Mouse (Mus musculus): ENCODE data around the gene Fgfr2.
A peak's percentile ranks its signal among the peaks of the same experiment; 100 is the strongest.

Fgfr2 gene

DNA sequence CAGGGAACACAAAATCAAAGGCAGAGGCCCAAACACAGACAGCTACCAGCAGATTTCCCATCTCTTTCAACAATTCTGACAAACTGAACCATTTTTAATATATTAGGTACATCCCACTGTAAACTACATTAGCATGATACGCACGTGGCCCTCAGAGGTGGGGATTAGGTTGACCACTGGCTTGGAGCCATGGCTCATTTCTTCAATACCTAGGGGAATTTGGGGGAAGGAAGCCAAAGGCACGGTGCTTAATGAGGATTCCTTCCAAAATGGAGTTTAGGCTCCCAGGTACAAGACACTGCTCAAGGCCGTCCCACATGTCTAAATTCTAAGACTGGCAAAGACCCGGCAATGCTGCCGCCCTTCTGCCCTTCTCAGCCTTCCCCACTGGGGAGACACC is 120.9 kb downstream of the Fgfr2 start:
- no peak for DNase-seq

DNA sequence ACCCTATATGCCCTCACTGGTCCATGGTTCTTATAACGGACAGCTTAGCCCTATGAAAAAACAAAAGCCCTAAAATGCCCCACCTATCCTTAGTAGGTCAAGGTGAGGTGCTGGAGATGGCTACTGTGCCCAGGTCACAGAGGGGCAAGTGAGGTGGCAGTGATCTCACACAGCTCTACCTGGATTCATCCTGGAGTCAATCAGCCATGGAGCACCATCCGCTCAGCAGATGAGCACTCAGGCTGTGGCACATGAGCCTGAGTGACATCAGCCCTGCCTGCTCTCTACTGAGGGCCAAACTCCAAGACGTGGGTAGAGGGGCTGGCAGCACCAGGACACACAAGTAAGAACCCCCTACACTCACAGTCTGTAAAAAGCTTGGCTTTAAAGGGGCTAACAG is 121.8 kb downstream of the Fgfr2 start:
- no peak for DNase-seq

DNA sequence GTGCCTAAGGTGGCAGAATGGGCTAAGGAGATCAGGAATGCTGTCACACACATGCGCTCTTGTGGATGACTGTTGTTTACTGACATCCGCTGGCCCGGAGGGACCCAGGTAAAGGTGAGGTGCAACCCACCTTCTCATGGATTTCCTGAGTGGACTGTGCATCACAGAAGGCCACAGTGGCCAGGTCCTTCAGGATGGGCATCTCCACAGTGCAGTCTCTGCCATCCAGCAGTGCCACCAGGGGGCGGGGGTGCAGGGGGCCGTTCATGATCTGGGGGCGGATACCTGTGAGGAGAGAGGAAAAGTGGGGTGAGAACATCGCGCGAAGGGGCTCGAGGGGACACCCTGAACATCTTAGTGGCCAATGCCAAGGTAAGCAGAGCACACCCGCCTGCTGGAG is 124.1 kb downstream of the Fgfr2 start:
- DNase-seq: no peak

DNA sequence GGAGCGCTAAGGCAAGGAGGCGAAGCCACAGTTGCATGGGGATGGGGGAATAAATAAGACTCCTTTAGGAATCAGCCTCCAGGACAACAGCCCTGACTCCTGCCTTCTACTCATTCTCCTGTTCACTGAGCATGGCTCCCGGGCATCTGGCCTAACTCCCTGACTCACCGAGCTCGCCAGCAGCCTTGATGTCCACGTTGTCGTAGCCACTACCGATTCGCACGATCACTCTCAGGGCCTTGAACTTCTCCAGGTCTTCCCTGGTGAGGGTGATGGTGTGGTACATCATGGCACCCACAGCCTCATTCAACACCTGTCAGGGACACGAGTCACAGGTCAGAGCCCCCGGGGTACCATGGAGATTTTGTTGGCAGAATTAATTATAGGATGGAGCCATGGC is 124.5 kb downstream of the Fgfr2 start:
- no peak for DNase-seq

DNA sequence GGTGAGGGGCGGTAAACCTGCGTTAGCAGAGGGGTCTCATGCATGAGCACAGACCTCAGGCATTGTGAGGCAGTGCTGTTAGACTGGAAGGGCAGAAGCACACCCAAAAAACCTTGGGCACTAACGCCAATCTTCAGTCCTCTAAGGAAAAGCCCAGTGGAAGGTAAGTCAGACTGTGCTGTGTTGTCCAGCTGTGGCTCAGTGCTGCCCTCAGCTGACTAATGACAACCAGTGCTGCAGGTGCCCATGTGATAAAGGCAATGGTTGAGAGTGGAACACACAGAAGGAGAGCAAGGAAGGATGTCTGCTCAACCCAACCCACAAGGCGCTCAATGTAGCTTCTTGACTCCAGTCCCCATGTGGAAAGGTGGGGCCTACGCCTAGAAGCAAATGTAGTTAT is 126.8 kb downstream of the Fgfr2 start:
- DNase-seq: peak; percentile 14

DNA sequence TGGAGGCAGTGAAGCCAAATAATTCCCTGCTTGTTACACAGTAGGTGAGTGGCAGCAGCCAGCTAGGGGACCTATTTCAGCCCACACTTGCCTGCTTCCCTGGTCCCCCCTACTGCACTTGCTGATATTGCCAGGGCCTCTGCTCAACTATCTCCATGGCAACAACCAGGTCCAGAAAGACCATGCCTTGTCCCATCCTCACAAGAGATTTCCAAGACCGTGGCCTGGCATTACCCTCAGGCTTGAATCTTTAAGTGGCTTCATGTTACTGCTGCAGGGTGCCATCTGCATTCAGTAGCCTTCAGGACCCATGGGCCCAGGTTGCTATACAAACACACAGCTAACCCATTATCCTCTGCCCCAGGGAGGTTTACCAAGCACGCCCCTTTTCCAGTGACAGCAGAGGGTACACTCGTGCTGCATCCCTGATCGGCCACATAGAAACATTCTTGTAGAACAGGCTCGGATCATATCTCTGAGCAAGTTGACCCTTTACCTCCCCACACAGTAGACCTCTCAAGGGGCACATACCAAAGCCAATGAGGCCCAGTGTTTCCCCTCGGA is 128.4 kb downstream of the Fgfr2 start:
- DNase-seq: no peak

DNA sequence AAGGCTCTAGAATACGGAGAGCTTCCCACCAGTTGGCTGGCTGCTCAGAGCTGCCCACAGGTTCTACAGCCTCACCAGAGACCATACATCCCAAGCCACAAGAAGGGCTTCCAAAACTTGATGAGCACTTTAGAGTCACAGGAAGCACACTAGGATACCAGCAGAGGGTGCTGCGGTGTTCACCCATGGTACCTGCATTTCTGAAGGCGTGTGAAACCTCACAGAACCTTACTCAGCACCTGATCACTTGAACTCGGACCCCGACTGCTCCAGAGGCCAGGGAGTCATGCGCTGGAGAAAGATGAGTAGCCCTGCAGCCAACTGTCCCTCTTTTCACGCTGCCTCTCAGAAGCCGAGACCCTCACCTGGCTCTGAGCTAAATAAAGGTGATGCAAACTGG is 129.0 kb downstream of the Fgfr2 start:
- no peak for DNase-seq

DNA sequence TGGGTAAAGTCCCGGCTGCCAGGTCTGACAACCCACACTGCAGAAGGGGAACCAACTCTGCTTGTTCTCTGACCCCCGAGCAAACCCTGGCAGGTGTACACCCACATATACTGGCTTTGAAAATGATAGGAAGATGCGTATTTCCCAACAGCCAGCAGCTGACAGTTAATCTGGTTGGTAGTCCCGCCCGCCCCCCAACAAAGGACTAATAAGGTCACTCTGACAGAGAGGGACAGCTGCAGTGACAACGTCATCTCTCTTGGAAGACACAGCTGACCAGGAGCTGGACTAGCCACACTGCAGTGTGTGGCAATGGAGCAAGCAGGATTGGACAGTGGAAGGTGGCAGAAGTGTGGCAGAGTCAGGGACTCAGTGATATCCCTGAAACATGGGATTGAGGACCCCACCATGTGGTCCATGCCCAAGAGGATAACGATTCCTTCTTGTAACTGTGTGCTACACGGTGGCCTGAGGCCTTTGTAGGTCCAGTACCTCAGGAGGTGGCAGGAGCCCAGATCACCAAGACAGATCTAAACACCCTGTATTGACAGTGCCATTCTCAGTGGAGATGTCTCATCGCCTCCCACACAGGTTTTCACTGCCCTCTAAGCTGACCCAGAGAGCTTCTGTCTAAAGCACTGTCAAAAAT is 130.1 kb downstream of the Fgfr2 start:
- no peak for DNase-seq

DNA sequence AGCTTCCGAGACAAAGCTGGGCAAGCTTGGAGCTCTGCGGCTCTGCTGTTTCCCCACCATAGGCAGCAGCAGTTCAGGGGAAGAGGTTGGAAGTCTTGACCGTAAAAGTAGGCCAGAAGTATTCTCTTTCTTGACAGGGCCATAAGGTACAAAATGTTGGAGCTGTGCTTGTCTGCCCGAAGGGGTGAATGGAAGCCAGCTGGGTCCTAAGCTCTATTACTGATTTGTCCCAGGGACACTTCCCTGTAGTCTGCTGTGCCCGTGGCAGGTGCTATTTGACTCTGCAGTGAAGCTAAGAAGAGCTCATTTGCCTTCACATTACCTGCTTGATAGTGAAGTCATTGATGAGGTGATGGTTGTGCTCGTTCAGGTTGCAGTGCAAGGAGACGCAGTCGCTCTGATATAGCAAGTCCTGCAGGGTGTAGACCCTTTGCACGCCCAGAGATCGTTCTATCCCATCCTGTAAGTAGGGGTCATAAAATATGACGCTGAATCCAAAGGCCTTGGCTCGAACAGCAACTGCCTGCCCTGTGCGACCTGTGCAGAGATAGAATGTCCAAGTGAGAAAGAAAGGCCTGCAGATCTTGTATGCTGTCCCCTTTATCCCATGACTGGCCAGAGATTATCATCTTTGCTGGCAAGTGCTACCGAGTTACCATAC is 131.8 kb downstream of the Fgfr2 start:
- DNase-seq: no peak

DNA sequence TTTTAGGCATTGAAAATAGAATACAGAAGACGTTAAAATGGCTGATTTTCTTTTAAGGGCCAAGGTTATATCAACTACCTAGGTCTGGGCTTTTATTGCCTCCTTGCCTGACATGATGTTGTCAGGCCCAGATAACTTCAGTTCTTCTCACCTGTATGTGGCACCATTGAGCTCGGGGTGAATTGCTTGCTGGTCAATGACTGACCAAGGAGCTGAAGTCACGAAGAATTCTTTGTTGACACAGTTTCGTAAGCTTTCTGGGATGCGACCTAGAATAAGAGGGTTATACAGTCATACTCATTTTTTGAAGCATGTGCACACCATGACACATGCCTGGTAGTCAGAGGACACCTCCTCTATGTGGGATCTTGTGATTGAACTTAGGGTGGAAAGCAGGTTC is 133.3 kb downstream of the Fgfr2 start:
- DNase-seq: no peak

DNA sequence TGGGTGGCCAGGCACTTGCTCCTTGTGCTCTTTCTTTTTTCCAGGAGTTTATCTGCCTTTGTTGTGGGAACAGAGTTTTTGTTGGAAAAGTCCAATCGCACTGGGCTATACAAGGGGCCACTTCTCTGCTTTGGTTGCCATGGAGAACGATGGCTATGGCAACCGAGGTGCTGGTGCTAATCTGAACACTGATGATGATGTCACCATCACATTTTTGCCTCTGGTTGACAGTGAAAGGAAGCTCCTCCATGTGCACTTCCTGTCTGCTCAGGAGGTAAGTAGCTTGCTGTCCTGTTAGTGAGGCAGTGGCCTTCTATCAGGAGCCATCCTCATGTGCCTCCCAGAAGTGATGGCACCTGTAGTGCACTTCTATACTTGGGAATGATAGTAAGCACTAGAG is 140.5 kb downstream of the Fgfr2 start:
- DNase-seq: no peak

DNA sequence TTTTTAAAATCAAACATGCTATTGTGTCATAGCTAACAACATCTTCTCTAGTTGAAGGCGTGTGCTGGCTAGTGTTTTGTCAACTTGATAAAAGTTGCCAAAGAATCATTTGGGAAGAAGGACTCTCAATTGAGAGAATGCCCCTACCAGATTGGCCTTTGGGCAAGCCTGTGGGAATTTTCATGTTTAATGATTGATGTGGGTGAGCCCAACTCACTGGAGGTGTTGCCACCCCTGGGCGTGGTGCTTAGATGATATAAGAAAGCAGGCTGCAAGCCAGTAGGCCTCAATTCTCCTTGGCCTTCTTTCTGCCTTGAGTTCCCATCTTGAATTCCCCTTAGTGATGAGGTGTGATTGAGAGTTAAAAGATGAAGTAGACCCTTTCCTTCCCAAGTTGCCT is 145.2 kb downstream of the Fgfr2 start:
- DNase-seq: no peak

DNA sequence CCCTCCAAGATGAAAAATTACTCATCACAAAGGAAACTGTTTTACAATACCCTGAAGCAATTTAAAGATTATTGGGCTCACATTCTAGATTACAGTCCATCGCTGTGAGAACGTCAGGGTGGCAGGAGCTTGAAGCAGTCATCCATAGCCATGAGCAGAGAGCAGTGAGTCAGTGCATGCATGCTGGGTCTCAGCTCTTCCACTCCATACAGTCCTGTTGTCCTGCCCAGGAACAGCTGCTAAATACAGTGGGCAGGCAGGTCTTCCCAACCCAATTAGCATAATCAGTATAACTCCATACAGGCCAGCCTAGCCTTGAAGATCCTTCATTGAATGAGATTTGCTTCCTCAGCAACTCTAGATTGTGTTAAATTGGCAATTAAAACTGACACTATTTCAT is 147.1 kb downstream of the Fgfr2 start:
- no peak for DNase-seq

DNA sequence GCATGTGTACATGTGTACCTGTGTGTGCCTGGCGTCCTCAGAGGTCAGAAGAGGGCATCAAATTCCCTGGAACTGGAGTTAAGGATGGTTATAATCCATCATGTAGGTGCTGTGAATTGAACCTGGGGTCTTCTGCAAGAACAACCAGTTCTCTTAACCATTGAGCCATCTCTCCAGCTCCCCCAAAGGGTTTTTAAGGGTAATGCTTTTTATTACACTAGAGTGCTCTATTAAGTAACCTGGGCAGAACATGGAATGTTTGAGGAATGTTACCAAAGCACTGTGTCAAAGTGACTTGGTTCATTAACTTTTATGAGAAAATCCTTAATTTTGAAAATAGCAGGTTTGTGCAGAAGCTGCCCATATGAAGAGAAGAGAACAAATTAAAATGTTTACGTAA is 151.1 kb downstream of the Fgfr2 start:
- DNase-seq: no peak

DNA sequence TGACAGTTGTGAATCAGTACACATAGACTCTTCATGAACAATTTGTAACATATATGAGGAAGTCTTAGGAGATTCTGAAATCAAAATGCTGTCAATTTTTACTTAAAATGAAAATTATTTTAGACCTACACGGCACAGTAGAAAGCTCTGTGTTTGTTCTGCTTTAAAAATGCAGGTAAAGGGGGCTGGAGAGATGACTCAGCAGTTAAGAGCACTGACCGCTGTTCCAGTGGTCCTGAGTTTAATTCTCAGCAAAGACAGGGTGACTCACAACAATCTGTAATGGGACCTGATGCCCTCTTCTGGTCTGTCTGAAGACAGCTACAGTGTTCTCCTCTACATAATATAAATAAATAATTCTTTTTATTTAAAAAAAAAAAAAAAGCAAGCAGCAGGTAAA is 157.4 kb downstream of the Fgfr2 start:
- no peak for DNase-seq

DNA sequence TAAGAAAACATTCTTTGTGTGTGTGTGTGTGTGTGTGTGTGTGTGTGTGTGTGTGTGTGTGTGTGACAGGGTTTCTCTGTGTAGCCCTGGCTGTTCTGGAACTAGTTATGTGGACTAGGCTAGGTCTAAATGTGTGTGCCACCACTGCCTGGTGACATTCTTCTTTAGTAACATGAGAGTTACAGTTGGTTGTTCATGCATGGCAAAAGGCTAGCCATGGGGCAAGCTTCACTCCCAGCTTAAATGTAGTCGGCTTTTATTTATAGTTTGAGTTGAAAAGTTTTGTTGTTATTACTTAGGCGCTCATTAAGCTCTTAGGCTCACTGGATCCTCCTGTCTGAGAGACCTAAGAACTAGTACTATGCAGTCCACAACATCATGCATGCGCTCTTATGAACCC is 158.8 kb downstream of the Fgfr2 start:
- no peak for DNase-seq

DNA sequence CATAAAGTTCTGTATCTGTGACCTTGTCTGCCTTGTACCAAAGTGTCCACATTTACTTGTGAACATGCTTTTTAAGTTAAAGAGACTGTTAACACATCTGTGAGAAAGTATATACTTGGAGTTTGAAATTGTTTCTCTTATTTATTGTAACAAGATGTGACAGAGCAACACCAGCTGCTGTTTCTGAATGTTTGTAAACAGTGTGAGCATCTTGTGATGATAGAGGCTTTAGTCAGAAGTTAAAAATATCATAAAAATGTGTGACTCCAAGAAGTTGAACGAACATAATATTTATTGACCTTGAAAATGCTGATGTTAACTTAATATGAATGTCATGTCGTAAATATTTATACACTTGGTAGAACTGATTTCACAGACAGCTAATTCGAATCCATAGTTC is 172.5 kb downstream of the Fgfr2 start:
- no peak for DNase-seq

DNA sequence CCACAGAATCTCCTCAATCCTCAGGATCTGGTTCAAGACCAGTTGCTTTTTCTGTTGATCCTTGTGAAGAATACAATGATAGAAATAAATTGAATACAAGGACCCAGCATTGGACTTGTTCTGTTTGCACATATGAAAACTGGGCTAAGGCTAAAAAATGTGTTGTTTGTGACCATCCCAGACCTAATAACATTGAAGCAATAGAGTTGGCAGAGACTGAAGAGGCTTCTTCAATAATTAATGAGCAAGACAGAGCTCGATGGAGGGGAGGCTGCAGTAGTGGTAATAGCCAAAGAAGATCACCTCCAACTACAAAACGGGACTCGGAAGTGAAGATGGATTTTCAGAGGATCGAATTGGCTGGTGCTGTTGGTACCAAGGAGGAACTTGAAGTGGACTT is 173.2 kb downstream of the Fgfr2 start:
- no peak for DNase-seq

DNA sequence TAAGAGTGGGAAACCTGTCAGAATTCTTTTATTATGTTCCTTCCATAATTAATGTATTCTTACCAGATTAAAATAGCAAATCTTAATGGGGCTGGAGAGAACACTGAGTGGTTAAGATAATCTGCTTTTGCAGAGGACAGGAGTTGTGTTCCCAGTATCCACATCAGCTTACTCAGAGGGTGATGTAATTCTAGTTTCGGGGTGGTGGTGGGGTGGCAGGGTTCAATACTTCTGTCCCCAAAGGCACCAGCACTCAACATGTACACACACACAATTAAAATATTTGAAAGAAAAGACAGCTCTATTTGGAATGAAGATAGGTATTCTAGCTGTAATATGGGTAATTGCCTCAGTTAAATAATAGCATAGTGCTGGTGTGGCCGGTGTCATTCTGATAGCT is 182.6 kb downstream of the Fgfr2 start:
- DNase-seq: no peak

DNA sequence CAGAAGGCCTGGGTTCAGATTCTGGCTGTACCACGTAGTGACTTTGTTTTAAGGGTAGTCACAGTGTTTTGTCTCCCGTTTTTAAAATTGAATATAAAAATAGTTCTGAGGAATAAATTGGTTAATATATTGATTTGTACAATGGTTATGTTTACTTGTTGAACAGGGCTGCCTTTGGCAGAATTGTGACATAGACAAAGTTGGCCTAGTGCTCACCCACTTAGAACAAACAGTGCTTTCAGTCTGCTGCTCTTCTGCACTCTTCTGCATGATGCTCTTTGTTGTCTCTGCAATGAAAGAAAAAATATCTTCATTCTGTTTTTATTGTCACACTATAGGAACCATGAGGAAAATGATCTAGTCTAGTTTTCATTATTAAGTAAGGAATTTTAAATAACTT is 184.0 kb downstream of the Fgfr2 start:
- DNase-seq: no peak

DNA sequence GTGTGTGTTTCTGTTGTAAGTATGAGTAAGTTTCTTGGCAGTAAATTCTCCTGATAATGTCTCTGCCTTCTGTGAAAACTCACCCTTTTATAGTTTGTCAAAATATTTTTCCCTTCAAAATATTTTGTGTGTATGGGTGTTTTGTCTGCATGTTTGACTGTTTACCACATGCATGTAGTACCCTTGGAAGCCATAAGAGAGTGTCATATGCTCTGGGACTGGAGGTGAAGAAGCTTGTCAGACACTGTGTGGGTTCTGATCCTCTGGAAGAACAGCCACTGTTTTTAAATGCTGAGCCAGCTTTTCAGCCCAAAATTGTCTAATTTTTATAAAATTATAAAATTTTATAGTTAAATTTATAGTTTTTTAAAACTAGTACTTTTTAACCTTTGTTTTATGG is 188.4 kb downstream of the Fgfr2 start:
- DNase-seq: no peak

DNA sequence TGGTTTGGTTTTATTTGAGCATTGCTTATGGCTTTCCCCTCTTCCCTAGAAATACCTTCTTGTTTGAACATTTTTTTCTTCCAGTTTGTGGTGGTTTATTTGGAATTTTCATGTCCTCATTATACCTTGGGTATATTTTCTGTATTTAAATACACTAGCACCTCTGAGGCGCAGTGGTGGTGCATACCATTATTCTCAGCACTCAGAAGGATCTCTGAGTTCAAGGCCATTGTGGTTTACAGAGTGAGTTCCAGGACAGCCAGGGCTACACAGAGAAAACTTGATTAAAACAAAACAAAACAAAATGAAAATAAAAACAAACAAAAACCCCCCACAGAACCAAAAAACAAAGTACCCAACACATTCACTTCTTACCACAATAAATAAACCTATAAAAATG is 189.8 kb downstream of the Fgfr2 start:
- no peak for DNase-seq

DNA sequence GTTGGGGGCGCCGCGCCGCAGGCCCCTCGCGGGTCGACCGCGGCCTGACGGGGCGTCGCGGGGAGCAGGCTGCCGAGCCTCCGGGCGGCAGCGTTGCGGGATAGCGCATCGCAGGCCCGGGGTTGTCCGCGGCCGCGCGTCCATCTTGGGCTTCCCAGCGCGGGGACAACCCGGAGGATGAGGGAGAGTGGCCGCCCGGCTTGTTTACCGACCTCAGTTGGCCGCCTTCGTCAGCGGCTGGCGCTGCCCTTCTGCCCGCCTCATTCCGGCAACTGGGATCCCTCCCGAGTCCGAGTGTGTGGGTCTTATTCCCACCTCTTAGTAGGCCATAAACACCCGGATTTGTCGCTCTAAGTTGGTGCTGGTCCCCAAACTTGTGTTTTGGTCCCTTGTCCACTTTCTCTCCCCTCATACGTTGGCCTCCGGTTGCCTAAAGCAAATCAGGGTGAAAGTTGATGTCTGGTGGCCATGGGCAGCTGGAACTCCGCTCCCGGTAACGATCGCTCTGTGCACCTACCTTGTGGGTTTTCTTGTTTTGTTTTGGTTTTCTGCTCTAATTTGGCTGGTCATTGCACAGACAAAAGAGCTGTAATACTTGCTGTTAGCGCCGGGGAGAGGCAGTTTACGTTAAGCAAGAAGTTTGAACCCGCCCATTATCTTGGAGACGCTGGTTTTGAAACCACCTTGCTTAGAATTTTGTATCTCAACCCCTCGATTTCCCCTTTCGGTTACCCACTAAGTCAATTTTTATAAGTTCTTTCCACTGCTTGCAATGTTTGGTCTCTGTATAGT is 191.4 kb downstream of the Fgfr2 start:
- DNase-seq: peak; percentile 54
